Mouse (Mus musculus) adrenal gland, postnatal 14 days (tissue): ENCODE results near the gene Slc27a2. TPM values are rescaled to one million over a fixed set of nuclear protein-coding genes. Genes with fewer than 3 reads are reported as not detected.

Experiments
- DNase-seq: peaks from one replicate; pipeline ENCODE4 v3.0.0; 2021; ENCODE audit warnings: mixed read lengths
- total RNA-seq: library from RNA; stranded (reverse); gene quantifications from 2 replicates; pipeline ENCODE4 v1.2.3, GENCODE M21; 2021

Slc27a2 gene
- total RNA-seq, 1 experiment from 2014 or later: 158 TPM

DNA sequence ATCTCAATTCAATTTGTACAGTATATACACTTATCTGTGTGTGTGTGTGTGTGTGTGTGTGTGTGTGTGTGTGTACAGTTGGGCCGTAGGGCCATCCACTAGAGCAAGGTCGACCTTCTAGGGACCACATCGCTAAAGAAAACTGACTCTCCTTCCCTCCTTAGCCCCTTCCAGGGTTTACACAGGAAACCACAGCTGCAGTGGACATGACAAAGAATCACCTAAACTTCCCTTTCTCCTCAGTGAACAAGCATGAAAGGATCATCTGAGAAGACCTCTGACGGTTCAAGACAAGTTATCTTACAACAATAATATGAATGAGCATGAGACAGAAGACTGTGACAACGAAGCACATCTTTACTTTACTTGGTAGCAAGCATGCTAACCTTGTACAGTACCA is 311 bp upstream of the Slc27a2 start:
- no peak for DNase-seq

- peak; percentile 19 for DNase-seq
These were observed 1.1 kb downstream of the Slc27a2 start for GRCm38 (mm10) chr2:126553291-126553639.

GRCm38 (mm10) chr2:126555533-126555932 is 3.3 kb downstream of the Slc27a2 start:
- DNase-seq: peak; percentile 13

DNA sequence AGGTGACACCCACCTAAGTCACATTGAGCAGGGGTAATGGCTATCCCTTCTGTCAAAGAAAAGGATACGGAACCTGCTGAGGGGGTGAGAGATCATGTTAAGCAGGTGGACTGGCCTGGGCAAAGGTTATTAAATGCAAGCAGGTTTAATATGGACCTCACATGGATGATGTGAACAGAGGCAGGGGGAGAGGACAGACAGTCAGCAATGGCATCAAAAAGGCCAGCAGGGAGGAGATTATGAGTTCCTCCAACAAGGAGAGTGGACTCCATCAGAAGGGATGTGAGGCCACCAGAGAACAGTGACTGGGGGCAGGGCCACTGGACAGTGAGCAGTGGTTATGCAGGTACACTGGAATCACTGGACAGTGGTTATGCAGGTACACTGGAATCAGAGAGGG is 7.9 kb downstream of the Slc27a2 start:
- DNase-seq: no peak

DNA sequence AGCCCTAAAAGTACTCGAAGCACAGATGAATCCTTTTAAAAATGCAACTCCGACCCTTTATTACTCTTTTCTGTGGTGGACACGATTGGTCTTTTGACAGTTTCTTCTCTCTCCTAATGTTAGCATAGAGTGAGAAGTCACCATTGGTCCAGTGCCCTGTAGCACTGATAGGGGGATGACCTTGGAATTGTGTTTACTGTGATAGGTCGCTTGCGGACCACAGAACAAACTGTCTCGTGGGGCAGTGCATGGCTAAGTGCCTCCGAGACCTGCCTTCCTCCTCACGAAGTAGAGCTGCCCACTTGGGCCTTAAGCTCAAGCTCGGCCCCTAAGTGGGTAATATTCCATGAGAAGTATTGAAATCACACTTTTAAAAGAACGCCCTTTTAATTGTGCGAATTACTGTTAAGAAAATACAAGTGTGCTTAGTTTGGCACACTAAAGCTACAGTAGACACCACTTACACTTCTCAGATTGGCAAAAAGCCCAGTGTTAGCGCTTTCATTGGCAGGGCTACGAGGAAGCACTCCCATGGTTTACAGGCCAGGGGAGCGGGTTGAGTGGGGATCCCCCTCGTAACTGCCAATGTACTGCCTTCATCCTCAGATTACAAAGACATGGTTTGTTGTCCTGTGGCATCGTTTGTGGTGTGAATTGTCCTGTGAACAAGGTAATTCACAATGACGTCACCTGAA is 11.4 kb downstream of the Slc27a2 start:
- DNase-seq: peak; percentile 41

DNA sequence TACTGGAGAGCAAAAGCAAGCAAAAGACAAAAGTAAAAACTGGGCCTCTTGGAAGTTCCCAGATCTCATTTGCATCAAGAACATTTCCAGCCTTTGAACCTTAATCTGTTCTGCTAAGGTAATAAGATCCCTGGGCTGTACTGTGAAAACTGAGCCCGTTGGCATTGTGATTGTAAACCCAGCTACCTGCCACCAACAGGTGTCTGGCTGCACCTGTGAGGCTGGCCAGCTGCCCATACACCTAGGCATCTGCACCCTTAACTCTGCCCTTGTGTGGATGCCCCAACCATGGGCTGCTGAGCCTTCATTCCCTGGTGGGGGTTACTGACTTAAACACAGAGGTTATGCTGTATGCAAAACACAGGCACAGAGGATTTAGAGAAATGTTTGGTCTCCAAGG is 20.0 kb downstream of the Slc27a2 start:
- DNase-seq: no peak

- no peak for DNase-seq
These were observed 20.5 kb downstream of the Slc27a2 start for GRCm38 (mm10) chr2:126572747-126573146.

DNA sequence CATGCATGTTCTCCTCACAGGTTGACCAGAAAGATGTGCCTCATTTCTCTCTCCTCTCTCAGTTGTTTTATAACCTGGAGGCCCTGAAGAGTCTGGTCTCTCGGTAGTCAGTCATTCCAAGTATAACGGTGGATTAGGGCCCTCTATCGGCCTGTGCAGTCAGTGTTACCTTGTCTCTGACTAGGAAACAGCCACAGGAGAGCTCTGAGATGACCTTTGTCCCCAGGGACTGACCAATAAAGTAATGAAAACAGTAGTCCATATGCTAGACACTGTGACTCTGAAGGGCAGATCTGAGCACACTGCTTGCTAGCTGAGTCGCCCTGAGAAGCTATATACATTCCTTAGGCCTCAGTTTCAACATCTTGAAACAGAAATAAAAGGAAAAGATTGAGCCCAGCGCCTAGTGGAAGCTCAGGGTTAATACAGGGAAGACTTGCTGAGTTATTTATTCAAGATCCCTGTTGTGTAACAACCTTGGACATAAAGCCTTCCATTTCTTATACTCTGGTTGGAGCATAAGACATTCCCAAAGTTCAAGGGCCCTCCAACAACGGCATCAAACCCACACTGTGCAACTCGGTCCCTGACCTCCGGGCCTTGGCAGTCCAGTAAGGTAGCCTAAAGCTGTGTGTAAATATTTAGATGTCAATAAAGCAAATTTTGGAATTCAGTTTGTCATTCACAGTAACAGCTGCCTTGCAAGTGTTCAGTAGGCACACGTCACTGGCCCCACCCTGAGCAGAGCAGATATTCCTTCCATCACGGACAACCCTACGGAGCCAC is 23.4 kb downstream of the Slc27a2 start:
- no peak for DNase-seq

- DNase-seq: no peak
These were observed 25.2 kb downstream of the Slc27a2 start for GRCm38 (mm10) chr2:126577362-126577761.

- no peak for DNase-seq
These were observed 27.1 kb downstream of the Slc27a2 start for GRCm38 (mm10) chr2:126579282-126579681.

GRCm38 (mm10) chr2:126583960-126584359 is 31.8 kb downstream of the Slc27a2 start:
- no peak for DNase-seq

DNA sequence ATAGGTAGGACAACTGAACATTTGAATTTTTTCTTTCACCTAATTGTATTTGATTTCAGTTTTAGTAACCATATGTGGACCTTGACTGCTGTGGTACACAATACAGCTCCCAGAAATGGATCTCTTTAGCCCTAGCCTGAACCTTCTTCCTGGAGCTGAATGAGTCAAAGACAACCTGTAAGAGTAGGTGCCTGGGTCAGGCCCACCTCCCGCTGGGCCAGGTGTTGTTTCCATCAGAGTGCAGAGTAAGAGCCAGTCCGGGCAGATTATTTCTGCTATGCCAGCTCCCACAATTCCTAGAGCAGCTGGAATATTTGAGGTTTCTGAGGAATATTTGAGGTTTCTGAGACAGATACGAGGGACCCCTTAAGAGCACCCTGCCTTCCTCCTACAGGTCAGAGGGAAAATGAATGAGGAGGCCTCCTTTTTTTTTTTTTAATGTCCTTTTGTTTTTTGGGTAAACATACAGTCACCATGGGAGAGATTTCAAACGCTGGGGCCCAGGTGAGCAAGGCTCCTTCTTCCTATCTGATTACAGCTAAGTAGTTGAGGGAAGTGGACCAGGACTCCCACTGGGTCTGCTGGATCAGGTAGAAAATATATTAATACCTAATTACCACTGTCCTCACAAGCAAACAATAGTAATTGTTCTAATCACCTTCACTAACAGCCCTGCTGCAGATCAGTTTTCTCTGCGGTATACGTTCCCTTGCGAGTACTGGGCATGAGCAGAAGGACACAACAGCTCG is 32.6 kb downstream of the Slc27a2 start:
- DNase-seq: no peak

DNA sequence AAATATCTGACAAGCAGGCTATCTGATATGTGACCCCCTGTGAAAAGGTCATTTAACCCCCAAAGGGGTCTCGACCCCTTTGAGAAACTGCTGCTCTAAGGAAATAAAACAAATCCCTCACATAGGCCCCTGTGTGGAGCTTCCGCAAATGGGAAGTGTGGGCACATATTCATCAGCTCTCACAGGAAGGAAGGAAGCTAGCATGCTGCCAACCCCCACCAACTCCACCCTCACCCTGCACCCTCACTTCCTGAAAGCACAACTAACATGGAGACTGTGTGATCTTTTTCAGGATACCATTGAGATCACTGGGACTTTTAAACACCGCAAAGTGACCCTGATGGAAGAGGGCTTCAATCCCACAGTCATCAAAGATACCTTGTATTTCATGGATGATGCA is 35.3 kb downstream of the Slc27a2 start:
- DNase-seq: peak; percentile 31

- DNase-seq: no peak
These were observed 39.1 kb downstream of the Slc27a2 start for GRCm38 (mm10) chr2:126591304-126591703.

GRCm38 (mm10) chr2:126593831-126594610 is 41.8 kb downstream of the Slc27a2 start:
- DNase-seq: peak; percentile 85

DNA sequence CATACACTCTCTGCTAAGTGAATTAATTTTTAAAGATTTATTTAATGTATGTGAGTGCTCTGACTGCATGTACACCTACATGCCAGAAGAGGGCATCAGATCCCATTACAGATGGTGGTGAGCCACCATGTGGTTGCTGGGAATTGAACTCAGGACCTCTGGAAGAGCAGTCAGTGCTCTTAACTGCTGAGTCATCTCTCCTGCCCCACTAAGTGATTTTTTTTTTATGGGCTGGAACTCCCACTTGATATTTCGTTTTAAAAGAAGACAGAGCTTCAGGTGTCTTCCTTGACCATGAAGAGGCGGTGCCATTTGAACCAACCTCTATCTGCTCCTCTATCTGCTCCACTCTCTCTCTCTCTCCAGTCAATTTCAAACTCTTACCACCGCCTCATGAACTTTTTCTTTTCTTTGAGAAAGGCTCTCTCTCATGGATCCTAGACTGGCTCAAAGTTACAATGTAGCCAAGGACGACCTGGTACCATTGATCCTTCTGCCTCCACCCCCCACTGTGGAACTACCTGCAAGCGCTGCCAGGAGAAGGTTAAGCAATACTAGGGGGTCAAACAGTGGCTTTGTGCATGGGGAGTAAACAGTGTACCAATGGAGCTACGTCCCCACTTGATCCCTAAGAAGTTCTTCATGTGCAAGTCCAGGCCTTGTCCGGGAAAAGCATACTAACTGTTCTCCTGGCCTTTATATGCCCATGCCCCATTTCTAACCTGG is 44.3 kb downstream of the Slc27a2 start:
- no peak for DNase-seq

- peak; percentile 53 for DNase-seq
These were observed 45.4 kb downstream of the Slc27a2 start for GRCm38 (mm10) chr2:126597279-126598241.

GRCm38 (mm10) chr2:126598359-126598758 is 46.2 kb downstream of the Slc27a2 start:
- no peak for DNase-seq

- DNase-seq: peak; percentile 49
These were observed 46.8 kb downstream of the Slc27a2 start for GRCm38 (mm10) chr2:126599005-126599404.

DNA sequence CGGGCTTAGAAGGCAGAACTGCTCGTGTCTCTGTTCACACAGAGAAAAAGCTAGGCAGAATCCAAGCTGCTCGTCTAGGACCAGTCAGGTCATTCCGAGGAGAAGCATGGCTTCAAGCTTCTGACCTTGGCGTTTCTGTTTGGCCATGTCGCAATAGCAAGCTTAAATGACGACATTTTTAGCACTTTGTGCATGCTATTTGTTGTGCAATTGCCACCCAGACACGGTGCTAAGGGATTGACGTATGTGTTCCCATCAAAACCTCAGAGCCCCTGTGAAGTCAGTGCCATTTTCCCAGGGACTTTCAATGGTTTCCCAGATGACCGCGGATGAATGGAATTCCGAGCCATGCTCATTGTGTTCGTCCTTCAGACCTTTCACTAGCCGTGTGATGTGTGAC is 48.3 kb downstream of the Slc27a2 start:
- peak; percentile 60 for DNase-seq
